Mouse (Mus musculus): Measurements from ENCODE around the gene Rptor. TPM values are rescaled to one million over a fixed set of nuclear protein-coding genes. Genes with fewer than 3 reads are reported as not detected.
A peak's percentile ranks its signal among the peaks of the same experiment; 100 is the strongest.

Rptor gene
- total RNA-seq, 2 experiments from 2014 or later: 53.1 to 56.7 TPM

- DNase-seq (ENCODE audit: low spot score in 2 of 2): peak in 1 of 2 experiments; percentile 21
Measured at GRCm38 (mm10) chr11:119945343-119945742, 342.6 kb downstream of the Rptor start.

- DNase-seq (ENCODE audit: low spot score in 2 of 2): no peak
Measured at GRCm38 (mm10) chr11:119947426-119947825, 344.7 kb downstream of the Rptor start.

- DNase-seq (ENCODE audit: low spot score in 2 of 2): no peak
Measured at GRCm38 (mm10) chr11:119947897-119948296, 345.2 kb downstream of the Rptor start.

- no peak for DNase-seq (ENCODE audit: low spot score in 2 of 2)
Measured at GRCm38 (mm10) chr11:119948305-119948704, 345.6 kb downstream of the Rptor start.

GRCm38 (mm10) chr11:119948803-119949202 is 346.1 kb downstream of the Rptor start:
- DNase-seq (ENCODE audit: low spot score in 2 of 2): no peak

Other genes starting within 250 kb of the Rptor start
- gene Sgsh, start 247.4 kb upstream of the Rptor start, total RNA-seq (2021): 10 to 100 TPM; 18.3 to 20.9 TPM
- 10 to 100 TPM; 10.9 to 11.2 TPM for gene Slc26a11, start 247.3 kb upstream of the Rptor start, total RNA-seq (2021)
- gene Rnf213, start 209.8 kb upstream of the Rptor start, total RNA-seq (2021): 10 to 100 TPM; 29.1 to 31.6 TPM
- 10 to 100 TPM; 37.1 to 38.2 TPM for gene Endov, start 111.6 kb upstream of the Rptor start, total RNA-seq (2021)
- 1 to 10 TPM; 6.0 to 6.2 TPM for gene Nptx1, start 55.2 kb upstream of the Rptor start, total RNA-seq (2021)